Mouse (Mus musculus) left cerebral cortex, postnatal 25 days (tissue): Measurements from ENCODE around the gene Xrcc6. TPM values are rescaled to one million over a fixed set of nuclear protein-coding genes. Genes with fewer than 3 reads are reported as not detected.
"Not testable (repeated sequence)": the region's sequence is repeated elsewhere in the genome, so short reads cannot be mapped to it uniquely, and the experiment has no call there.

ENCODE experiments used
- DNase-seq, 2 experiments: peaks; one replicate each; pipeline ENCODE4 v3.0.0; 2022; ENCODE audit warnings: low spot score in 2 of 2, mixed read lengths in 1 of 2
- intact Hi-C: fragments of 180-260 bp; cut with DNase I; formaldehyde crosslinking; loops from one replicate; pipeline ENCODE4 v1.15.1; 2025
- total RNA-seq, 2 experiments: library from RNA; stranded (reverse); gene quantifications; 2 replicates each; pipeline ENCODE4 v1.2.3; 2021

Xrcc6 gene
- total RNA-seq, 2 experiments from 2014 or later: 19.5 to 23.7 TPM

DNA sequence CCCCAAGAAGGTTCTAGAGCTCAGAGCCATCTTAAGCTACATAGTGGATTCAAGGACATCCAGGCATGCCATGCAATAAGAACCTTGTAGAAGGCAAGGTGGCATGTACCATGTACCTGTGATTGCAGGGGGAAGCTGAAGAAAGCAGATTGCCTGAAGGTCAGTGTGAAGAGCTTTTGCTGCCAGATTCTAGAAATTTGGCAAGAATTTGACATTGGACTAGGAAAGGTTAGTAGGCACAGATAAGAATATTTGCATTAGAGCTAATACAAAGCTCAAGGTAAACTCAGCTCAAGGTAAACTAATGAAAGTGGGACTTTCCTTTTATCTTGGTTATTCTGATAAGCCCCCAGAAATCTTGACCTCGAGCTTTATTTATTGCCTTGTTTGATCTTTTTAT lies 23.4 kb upstream of the Xrcc6 start:
- no peak for DNase-seq
- intact Hi-C loops: no loop called here

GRCm38 (mm10) chr15:81964980-81965545 lies 22.6 kb upstream of the Xrcc6 start:
- intact Hi-C loops: no loop called here
- no peak for DNase-seq

DNA sequence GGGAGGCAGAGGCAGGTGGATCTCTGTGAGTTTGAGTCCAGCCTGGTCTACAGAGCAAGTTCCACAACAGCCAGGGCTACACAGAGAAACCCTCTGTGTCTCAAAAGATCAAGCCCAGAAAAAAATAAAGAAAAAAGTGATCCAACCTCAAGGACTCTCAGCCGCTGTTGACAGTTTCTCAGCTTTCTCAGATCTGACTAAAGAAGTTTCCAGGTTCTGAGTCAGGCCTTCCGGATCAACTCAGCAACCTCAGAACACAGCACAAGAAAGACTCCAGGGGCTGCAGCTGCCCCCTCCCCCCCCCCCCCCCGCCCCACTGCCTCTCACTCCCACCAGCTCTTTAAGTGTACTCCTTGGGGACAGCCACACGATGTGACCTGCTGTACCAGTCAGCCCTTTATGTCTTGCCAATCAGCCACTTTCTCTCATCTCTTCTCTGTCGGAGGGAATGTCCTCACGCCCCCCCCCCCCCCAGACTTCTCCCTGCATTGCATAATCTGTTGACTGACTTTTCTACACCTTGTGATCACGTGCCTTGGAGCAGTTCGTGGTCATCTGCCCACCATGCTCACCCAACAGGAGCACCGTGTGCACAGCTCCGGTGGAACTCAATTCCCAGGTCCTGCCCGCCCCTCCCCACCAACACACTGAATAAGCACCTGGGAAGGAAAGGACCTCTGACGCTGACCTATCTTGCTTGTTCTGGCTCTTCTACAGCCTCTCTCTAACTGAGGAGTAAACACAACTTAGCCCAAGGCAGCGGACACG lies 21.4 kb upstream of the Xrcc6 start:
- intact Hi-C loops: no loop called here
- no peak for DNase-seq

- DNase-seq: no peak
- intact Hi-C loops: no loop called here
Measured at GRCm38 (mm10) chr15:81967821-81968220, 19.8 kb upstream of the Xrcc6 start.

GRCm38 (mm10) chr15:81968447-81968846 lies 19.2 kb upstream of the Xrcc6 start:
- intact Hi-C loops: no loop called here
- DNase-seq: no peak

DNA sequence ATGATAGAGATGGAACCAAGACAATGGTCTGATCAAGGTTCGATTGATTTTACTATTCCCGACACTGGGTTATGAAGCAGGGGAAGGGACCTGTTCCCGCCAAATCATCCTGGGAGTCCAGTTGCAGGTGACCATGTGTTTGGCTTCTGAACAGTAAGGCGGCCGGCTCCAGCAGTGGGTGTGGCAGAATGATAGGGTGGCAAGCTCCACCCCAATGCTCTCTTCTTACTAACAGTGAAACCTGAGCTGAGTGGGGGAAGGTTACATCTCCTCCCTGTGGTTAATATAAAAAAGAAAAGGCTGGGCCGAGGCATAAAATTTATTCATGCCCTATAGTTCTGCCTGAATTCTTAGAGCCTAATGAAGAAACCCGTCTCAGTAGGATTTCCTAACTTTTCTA lies 18.5 kb upstream of the Xrcc6 start:
- no peak for DNase-seq
- intact Hi-C loops: no loop called here

- DNase-seq, intact Hi-C loops: not testable (repeated sequence)
Measured at GRCm38 (mm10) chr15:81969635-81970034, 18.0 kb upstream of the Xrcc6 start.

GRCm38 (mm10) chr15:81970498-81970897 lies 17.1 kb upstream of the Xrcc6 start:
- intact Hi-C loops, DNase-seq: not testable (repeated sequence)

DNA sequence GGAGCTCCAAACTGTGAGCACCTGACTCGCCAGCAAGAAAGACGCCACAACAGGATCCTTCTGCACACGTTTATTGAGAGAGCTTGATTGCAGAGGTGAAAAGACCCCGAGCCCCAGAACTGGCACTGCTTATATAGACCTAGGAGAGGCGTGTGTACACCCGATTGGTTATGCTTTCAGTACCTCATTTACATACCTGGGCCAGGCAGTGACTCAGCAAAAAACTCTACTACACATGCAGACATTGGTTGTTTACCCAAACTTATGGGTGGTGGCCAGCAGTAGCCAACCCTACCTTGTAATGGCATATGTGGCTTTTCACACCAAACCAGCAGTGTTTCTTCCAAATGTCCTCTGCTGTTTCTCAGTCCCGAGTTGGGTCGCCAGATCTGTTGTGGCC lies 12.5 kb upstream of the Xrcc6 start:
- intact Hi-C loops, DNase-seq: not testable (repeated sequence)

DNA sequence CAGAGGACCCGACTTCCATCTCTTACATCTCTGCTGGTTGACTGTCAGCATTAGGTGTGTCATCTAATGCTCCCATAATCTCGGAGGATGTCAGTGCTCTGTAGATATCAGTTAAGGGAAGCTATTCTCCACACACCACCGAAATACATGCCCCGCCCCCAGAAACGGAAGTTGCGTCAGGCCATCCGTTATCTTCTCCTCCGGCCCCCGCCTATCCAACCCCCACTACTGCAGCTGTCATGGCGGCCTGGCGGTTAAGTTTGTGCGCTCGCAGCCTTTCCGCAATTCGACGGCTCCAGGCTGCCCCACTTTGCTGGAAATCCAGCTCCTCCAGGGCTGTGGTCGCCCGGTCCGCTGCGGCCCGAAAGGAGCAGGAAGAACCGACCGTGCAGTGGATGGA lies 7.3 kb upstream of the Xrcc6 start, which contains the start of gene 1700029P11Rik:
Gene 1700029P11Rik (plus strand): TSS at position 220 of the 400 bp plus-strand sequence.
- intact Hi-C loops: no loop called here

GRCm38 (mm10) chr15:81982173-81982572 lies 5.5 kb upstream of the Xrcc6 start:
- DNase-seq: no peak
- intact Hi-C loops: no loop called here

More for the DNA sequence above, 7.3 kb upstream of the Xrcc6 start, which contains the start of gene 1700029P11Rik:
- DNase-seq: no peak

DNA sequence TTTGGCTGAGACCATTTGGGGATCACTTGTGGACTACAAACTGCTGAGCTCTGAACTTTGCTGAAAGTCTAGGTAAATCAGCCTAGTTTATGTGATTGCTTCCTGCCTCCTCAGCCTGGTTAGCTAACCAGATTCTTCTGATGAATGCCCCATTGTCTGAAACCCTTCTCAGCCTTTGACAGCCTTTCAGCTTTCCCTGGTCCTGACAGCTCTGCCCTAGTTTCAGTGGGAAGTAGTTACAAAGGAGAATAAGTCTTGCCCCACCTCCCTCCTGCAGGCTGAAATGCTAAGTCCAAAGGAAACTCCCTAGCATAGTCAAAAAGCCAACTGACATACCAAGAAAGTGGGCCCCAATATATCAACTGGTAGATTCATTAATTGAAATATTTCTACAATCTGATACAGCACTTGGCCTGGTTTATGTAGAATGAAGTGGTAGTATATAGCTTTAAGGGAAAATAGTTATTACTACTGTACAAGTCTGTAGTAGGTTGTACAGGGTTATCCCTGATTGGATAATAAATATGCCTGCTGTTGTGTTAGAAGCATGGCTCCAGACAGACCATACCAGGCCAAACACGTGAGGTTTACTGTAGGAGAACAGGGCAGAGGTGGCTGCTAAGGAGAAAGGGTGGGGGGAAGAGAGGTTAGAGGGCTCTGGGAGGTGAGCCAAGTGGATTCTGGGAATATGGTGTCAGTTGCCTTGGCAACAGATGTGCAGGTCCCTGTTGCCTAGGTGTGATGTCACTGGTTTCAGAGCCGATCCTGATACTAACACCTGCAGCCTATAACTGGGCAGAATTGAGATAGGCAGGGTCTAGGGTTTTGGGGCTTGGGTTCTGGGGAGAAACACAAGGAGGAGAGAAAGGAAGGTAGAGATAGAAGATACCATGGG lies 2.1 kb upstream of the Xrcc6 start:
- DNase-seq: peak in 1 of 2 experiments; percentile 19

DNA sequence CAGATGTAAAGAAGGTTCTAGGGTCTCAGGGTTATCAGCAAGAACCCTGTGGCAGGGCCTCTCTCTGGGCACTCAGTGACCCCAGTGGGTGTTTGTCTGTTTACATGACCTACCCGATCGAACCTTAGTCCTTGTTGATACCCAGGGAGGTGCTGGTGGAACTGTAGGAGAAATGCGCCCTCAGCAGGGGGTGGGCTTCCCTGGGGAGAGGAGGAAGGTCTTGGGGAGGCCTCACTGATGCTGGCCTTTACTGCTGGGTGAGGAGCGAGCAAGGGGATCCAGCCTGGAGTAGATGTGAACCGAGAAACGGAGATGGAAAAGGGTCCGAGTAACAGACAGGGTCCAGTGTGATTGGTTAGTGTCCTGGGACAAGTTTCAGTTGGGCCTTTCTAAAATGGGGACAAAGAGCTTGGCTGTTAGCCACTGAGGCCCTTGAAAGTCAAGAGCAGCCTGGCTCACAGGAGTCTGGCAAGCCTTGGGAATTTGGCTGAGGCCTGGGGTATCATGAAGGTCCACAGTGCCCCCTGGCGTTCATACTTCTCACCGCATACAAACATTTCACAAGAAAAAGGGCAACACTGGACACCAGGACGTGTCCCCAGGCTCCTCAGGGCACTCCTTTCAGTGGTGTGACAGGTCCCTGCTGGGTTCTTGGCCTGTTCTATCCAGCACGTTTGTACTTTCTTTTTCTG lies 1.9 kb downstream of the Xrcc6 start:
- DNase-seq: peak; percentile 82 to 91
- intact Hi-C loops: loop anchor here (1.0 to 2.0 kb wide), 2 partner anchors 29 to 51 kb away; partner anchors contain the start of gene Pmm1

More for the DNA sequence above, 2.1 kb upstream of the Xrcc6 start:
- intact Hi-C loops: no loop called here

- intact Hi-C loops: no loop called here
- no peak for DNase-seq
Measured at GRCm38 (mm10) chr15:81990549-81990948, 2.9 kb downstream of the Xrcc6 start.

- intact Hi-C loops: no loop called here
- DNase-seq: no peak
Measured at GRCm38 (mm10) chr15:81993992-81994391, 6.4 kb downstream of the Xrcc6 start.

- intact Hi-C loops: no loop called here
- no peak for DNase-seq
Measured at GRCm38 (mm10) chr15:82004257-82004656, 16.6 kb downstream of the Xrcc6 start.

DNA sequence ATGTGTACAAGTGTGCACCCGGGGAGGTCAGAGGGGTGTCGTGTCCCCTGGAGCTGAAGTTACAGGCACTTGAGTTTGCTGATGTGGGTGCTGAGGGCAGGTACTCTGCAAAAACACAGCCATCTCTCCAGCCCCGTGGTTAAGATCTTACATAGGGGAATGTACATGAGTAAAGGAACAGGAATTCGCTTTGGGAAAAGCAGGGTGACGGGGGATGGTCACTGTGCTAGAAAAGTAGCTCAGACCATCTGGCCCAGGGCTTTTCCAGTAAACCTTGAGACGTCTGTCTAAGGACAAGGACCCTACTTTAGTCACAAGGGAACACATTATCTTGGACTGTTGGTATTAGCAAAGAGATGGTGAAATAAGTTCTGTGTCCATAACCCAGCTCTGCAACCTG lies 24.3 kb downstream of the Xrcc6 start:
- DNase-seq: no peak
- intact Hi-C loops: no loop called here

DNA sequence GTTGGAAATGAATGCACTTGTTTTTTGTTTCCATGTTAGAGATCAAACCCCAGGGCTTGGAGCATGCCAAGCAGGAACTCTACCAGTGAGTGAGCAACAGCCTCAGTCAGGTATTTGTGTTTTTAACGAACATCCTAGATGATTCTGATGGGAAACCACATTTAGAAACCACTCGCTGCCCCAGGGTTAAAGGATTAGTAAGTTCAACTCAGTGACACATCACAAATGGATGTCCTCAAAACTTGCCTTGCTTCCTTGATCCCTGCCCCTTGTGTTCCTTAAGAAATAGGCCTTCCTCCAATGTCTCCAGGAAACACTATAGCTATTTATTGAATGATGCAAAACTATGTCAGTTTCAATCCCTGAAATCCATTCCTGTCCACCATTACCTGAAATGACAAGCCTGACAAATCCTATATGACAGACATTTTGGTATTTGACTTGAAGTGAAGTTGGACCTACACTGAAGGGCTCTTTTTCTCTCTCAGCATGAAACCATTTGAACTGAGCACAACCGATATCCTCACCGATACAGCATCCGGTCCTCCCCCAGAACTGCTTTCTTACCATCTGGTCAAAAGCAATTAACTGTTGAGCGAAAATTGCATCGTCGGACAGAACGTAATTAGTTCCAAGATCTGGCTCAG lies 27.2 kb downstream of the Xrcc6 start:
- DNase-seq: no peak
- intact Hi-C loops: loop anchor here (1.0 kb wide), 1 partner anchor 58 kb away; no protein-coding TSS in a partner anchor
